Mouse (Mus musculus): Measurements from ENCODE around the gene Rhbdd2. TPM values are rescaled to one million over a fixed set of nuclear protein-coding genes. Genes with fewer than 3 reads are reported as not detected.

Rhbdd2 gene
- total RNA-seq, 4 experiments from 2014 or later: 80.8 to 90.5 (median 88.2) TPM

GRCm38 (mm10) chr5:135643869-135644268 is 11.5 kb downstream of the Rhbdd2 start:
- DNase-seq (ENCODE audit: low spot score in 2 of 2): no peak

GRCm38 (mm10) chr5:135645330-135645729 is 12.9 kb downstream of the Rhbdd2 start:
- no peak for DNase-seq (ENCODE audit: low spot score in 2 of 2)

- no peak for DNase-seq (ENCODE audit: low spot score in 2 of 2)
Measured at GRCm38 (mm10) chr5:135646038-135646437, 13.6 kb downstream of the Rhbdd2 start.

- DNase-seq (ENCODE audit: low spot score in 2 of 2): no peak
Measured at GRCm38 (mm10) chr5:135648461-135649308, 16.3 kb downstream of the Rhbdd2 start.

- DNase-seq (ENCODE audit: low spot score in 2 of 2): no peak
Measured at GRCm38 (mm10) chr5:135649309-135649633, 16.9 kb downstream of the Rhbdd2 start.

- no peak for DNase-seq (ENCODE audit: low spot score in 2 of 2)
Measured at GRCm38 (mm10) chr5:135651536-135651935, 19.1 kb downstream of the Rhbdd2 start.

- DNase-seq (ENCODE audit: low spot score in 2 of 2): no peak
Measured at GRCm38 (mm10) chr5:135653209-135653608, 20.8 kb downstream of the Rhbdd2 start.

GRCm38 (mm10) chr5:135656046-135656445 is 23.6 kb downstream of the Rhbdd2 start:
- no peak for DNase-seq (ENCODE audit: low spot score in 2 of 2)

GRCm38 (mm10) chr5:135657128-135657527 is 24.7 kb downstream of the Rhbdd2 start:
- no peak for DNase-seq (ENCODE audit: low spot score in 2 of 2)

- DNase-seq (ENCODE audit: low spot score in 2 of 2): no peak
Measured at GRCm38 (mm10) chr5:135657703-135658373, 25.4 kb downstream of the Rhbdd2 start.

GRCm38 (mm10) chr5:135659956-135660355 is 27.5 kb downstream of the Rhbdd2 start:
- no peak for DNase-seq (ENCODE audit: low spot score in 2 of 2)

GRCm38 (mm10) chr5:135660535-135660934 is 28.1 kb downstream of the Rhbdd2 start:
- DNase-seq (ENCODE audit: low spot score in 2 of 2): no peak

- no peak for DNase-seq (ENCODE audit: low spot score in 2 of 2)
Measured at GRCm38 (mm10) chr5:135666890-135667289, 34.5 kb downstream of the Rhbdd2 start.

- DNase-seq (ENCODE audit: low spot score in 2 of 2): no peak
Measured at GRCm38 (mm10) chr5:135668071-135668470, 35.7 kb downstream of the Rhbdd2 start.

- no peak for DNase-seq (ENCODE audit: low spot score in 2 of 2)
Measured at GRCm38 (mm10) chr5:135669741-135670275, 37.4 kb downstream of the Rhbdd2 start, which contains the start of gene Por. Por (plus strand) TSS chr5:135670033.

GRCm38 (mm10) chr5:135670881-135671280 is 38.5 kb downstream of the Rhbdd2 start:
- DNase-seq (ENCODE audit: low spot score in 2 of 2): no peak

- no peak for DNase-seq (ENCODE audit: low spot score in 2 of 2)
Measured at GRCm38 (mm10) chr5:135672509-135672908, 40.1 kb downstream of the Rhbdd2 start.

GRCm38 (mm10) chr5:135672980-135673379 is 40.6 kb downstream of the Rhbdd2 start:
- no peak for DNase-seq (ENCODE audit: low spot score in 2 of 2)

GRCm38 (mm10) chr5:135674349-135674775 is 41.9 kb downstream of the Rhbdd2 start:
- DNase-seq (ENCODE audit: low spot score in 2 of 2): no peak

- DNase-seq (ENCODE audit: low spot score in 2 of 2): peak; percentile 70 to 87
Measured at GRCm38 (mm10) chr5:135674821-135675220, 42.4 kb downstream of the Rhbdd2 start.

- no peak for DNase-seq (ENCODE audit: low spot score in 2 of 2)
Measured at GRCm38 (mm10) chr5:135676696-135677095, 44.3 kb downstream of the Rhbdd2 start.

- no peak for DNase-seq (ENCODE audit: low spot score in 2 of 2)
Measured at GRCm38 (mm10) chr5:135677251-135677650, 44.8 kb downstream of the Rhbdd2 start.

Data from layer of hippocampus, adult 8-10 months (tissue).